Mouse (Mus musculus): Measurements from ENCODE around the gene Slc25a26. TPM values are rescaled to one million over a fixed set of nuclear protein-coding genes. Genes with fewer than 3 reads are reported as not detected.
"Not testable (repeated sequence)": the region's sequence is repeated elsewhere in the genome, so short reads cannot be mapped to it uniquely, and the experiment has no call there.

The Slc25a26 gene
- total RNA-seq, 2 experiments from 2014 or later = 12.2 to 15.6 TPM

GRCm38 (mm10) chr6:94550851-94551250, 50.7 kb downstream of the Slc25a26 start:
- DNase-seq (ENCODE audit: low spot score in 2 of 2) = no peak

DNA sequence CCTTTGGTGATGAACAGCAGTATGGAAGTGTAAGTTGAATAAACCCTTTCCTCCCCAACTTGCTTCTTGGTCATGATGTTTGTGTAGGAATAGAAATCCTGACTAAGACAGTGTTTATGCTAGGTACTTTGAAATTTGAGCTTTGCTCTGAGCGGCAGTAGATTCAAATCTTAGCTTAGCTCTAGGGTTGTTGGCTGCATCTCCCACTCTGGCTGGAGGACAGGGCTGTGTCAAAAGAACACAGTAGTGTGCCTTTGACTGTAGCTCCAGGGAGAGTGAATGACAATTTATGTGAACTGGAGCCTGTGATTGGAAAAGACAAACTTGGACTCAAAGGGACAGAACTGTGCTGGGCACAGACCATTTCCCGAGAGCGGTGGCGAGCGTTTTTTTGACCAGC, 53.0 kb downstream of the Slc25a26 start:
- DNase-seq (ENCODE audit: low spot score in 2 of 2) = no peak

DNA sequence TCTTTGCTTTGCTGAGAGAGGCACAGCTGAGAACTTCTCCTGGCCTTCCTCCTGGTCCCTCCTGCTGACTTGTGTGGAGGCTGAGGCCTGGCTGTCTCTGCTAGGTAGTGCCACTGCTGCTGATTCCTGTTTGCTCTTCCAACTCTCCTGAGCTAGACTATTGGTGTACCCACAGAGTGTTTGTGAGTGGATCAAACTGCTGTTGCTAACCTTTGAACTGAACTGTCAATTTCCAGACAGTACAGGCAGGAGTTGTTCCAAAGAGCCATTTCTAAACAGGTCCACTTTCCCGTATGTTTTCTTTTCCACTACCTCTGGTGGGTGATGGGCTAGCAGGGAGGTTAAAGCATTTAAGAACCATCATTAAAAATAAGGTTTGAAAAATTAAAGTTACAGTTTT, 58.5 kb downstream of the Slc25a26 start:
- DNase-seq (ENCODE audit: low spot score in 2 of 2) = not testable (repeated sequence)

- DNase-seq (ENCODE audit: low spot score in 2 of 2) = no peak
These were observed 60.8 kb downstream of the Slc25a26 start for GRCm38 (mm10) chr6:94560896-94561295.

DNA sequence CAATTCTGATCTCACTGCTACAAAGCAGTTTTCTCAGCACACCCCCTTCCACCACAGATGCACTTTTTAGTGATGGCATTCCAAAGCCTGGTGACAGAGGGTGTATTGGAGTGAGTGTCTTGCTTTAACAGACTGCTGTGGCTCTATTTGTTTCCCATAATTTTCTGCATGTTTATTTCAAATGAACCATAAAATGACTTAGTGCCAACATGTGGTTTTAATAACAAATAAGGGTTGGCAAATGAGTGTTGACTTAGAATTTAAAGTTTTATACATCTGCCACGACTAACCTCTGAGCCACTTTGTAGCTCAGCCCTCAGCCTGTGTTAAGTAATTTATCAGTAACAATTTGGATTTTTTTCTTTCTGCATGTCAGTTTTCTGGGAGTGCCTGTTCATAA, 61.2 kb downstream of the Slc25a26 start:
- peak in 1 of 2 experiments; percentile 1 for DNase-seq (ENCODE audit: low spot score in 2 of 2)

DNA sequence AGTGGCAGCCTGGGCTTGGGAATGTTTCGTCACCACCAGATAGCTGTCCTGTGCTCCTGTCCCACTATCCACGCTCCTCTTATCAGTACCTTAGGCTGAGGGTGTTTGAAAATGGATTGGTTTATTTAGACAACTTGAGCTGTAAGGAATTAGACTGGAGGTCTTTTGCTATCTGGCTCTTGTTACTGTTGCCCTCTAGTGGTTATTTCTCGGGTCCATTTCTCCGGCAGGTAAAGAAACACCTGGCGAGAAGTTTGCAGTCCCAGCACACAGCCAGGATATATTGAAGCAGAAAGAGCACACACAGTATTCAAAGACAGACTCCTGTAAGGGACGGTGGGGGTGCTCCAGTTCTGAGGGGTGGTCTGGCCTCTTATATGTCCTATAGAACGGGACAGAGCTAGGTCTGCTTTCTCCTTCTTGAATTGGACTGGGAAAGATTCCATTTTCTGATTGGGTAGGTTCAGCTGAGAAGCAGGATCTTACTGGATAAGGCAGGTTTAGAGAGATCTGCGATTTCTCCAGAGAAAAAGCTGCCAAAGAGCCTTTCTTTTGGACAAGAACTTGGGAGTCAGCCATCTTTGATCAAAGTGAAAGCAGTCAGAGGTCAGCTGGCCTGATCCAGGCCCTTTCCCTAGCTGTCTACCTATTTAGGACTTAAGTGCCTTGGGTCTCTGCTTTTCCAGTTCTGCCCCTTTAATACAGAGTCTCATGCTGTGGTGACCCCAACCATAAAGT, 63.2 kb downstream of the Slc25a26 start:
- DNase-seq (ENCODE audit: low spot score in 2 of 2) = no peak

DNA sequence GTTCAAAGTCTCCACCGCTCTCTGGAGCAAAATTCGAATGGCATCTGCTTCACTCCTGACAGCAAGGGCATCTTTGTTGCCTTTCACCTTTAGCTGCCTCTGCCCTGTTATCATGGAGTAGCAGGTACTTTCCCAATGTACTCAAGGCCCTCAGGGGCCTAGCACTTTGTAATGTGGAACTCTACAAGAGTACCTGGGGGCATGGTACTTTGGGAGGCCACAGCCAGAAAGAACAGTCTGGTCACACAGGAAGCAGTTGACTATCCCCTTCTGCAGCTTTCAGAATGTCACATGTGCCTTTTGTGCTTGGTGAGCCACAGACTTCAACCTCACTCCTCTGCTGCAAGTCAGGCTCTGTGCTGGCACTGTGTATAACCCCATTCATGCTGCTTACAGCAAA, 65.6 kb downstream of the Slc25a26 start:
- no peak for DNase-seq (ENCODE audit: low spot score in 2 of 2)

DNA sequence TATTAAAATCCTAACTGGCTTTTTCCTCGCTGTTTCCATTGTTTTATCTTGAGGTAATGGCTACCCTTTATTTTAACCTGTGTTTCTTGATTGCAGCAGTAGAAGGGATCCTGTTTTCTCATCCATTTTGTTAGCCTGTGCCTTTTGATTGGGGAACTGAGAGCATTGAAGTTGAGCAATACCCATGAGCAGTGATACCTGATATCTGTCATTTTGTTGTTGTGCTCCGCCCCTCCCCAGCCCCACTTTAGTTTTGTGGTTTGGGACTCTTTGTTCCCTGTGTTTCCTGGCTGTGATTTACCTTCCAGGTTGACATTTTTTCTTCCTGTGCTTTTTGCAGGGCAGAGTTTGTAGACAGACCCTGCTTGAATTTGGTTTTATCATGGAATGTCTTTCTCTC, 67.9 kb downstream of the Slc25a26 start:
- DNase-seq (ENCODE audit: low spot score in 2 of 2) = no peak

- no peak for DNase-seq (ENCODE audit: low spot score in 2 of 2)
These were observed 75.5 kb downstream of the Slc25a26 start for GRCm38 (mm10) chr6:94575526-94576166.

GRCm38 (mm10) chr6:94577991-94578390, 77.9 kb downstream of the Slc25a26 start:
- no peak for DNase-seq (ENCODE audit: low spot score in 2 of 2)

DNA sequence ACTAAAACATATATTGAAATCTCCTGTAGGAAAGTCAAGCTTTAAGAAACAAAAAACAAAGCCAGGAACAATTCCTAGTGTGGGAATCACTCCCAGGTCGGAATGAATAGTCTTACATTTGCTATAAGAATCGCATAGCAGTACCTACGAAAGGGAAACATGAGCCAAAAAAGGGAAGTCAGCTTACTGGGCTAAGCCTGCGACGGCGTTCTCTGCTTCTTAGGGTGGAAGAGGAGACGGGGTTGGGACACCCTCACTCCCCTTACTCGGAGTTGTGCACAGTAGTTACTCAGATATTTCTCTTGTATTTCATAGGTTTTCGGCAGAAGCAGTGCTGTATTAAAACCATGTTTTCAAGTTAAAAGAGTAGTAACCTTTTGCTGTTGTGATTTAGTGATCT, 81.9 kb downstream of the Slc25a26 start:
- DNase-seq (ENCODE audit: low spot score in 2 of 2) = no peak

DNA sequence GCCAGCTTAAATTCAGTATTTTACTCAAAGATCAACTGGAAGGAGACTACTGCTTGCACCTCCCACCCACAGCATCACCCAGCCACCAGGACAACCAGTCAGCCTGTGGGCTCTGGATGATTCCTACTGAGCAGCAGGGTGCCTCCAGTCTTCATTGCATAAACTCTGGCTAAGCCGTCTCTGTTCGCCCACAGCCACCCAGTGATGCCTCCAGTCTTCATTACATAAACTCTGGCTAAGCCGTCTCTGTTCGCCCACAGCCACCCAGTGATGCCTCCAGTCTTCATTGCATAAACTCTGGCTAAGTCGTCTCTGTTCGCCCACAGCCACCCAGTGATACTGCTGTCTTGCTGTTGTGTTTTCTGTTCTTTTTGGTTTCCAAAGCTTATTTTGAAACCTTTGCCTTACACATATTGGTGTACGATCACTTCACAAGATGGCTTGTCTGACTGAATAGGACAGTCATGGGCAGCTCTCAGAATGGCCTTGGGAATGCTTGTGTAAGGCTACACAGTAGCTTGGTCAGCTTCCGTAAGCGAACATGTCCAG, 84.1 kb downstream of the Slc25a26 start:
- DNase-seq (ENCODE audit: low spot score in 2 of 2) = peak in 1 of 2 experiments; percentile 5

DNA sequence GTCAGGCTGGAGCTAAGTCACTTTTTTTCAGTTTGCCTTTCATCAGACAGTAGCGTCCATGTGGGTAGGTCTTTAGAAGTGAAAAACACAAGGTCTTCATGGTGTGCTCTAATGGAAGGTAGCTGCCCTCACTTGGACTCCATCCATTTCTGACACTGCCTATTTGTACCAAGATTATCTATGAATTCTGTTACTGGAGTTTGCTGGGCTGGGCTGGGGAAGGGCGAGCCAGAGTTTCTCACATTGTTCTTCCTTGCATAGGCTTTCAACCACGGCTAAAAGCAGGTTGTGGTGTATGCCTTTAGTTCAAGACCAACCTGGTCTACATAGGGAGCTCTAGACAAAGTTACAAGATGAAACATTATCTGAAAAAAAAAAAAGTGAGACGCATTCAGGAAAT, 84.8 kb downstream of the Slc25a26 start:
- no peak for DNase-seq (ENCODE audit: low spot score in 2 of 2)

- DNase-seq (ENCODE audit: low spot score in 2 of 2) = no peak
These were observed 88.2 kb downstream of the Slc25a26 start for GRCm38 (mm10) chr6:94588365-94588764.

DNA sequence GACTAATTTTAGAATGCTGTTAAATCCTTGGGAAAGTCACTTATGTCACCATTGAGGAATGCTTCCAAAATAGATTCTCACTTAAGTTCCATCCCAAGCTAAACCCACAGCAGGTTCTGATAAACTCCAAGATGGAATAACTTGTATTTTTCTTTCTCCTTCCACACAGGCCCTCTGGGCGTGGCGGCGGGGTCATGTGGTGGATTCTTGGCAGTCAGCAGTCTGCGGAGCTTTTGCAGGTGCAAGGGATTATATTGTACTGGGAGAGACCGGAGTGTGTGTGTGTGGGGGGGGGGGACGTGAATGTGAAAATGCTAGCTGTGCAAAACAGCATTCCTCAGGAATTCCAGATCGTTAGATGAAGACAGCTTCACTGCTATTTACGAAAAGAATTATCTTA, 92.1 kb downstream of the Slc25a26 start:
- DNase-seq (ENCODE audit: low spot score in 2 of 2) = no peak

DNA sequence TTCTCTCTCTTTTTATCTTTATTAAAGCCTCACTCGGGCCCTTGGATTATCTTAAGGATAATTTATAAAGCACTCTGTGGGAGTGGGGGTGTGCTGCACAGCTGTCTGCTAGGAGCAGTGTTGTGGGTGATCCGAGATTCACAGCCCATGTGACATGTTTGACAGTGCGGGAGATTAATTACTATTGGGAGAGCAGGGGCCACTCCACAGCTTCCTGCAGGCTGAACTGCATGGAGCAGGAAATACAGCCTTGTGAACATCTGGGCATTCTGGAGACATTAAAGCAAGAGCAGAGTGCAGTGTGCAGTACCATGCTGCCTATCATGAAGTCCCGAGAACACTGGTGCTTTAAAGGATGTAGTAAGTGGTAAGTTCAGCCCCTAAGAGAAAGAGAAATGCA, 92.6 kb downstream of the Slc25a26 start:
- no peak for DNase-seq (ENCODE audit: low spot score in 2 of 2)

DNA sequence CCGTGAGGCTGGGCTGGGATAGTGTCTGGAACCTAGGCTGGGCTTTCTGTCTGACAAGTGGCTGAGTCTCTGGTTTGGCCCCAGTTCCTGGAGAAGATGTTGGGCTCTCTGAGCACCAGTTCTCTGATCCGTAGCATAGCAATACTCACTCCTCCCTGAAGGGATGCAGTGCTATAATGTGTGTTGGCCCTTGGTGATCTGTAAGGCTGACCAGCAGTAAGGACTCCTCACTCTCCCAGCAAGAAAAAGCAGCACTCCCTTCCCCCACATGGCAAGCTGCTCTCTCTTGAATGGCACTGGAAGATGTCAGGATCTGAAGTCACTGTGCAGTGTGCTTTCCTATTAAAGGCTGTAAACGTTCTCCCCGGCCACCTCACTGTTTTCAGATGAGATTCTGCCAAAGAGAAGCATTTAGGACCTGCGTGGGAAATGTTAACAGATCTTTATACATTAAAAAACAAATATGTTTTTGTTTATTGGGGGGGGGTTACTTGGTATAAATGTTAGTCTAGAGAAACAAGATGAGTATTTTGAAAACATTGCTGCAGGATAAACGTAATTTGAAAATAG, 94.0 kb downstream of the Slc25a26 start:
- DNase-seq (ENCODE audit: low spot score in 2 of 2) = peak; percentile 2 to 10

DNA sequence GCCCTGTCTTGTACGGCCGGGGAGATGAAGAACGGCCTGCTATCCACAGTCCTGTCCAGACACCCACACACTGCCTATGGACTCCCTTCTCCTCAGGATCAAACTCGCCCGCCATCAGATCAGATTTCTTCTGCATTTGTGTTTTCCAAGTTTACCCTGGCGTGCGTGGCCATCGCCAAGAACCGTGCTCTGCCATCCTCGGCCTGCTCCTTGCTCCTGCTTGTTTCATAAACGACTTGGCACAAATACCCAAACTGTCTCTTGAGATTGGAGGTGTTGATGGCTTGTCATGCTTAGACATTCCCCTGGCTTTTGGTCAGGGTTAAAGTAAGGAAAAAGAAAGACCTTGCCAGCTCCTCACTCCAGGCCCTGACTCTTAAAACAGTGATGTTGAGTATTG, 94.6 kb downstream of the Slc25a26 start:
- peak; percentile 2 to 7 for DNase-seq (ENCODE audit: low spot score in 2 of 2)

DNA sequence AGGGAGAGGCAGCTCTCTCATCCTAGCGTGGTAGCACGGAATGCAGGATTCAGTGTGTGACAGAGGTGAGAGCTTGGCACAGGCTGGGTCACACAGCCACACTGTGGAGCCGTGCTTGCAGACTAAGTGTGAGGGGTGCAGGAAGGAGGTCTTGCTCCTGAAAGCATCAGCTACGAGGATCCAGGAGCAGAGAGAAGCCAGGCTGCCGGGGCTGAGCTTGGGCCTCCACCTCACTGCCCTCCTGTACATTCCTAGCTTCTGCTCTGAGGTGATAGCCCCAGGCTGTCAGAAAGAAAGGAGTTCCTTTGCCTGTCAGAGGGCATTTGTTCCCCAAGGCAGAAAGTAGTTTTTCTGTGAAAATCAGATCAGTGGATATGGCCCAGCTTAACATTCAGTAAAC, 95.1 kb downstream of the Slc25a26 start:
- DNase-seq (ENCODE audit: low spot score in 2 of 2) = peak in 1 of 2 experiments; percentile 6

GRCm38 (mm10) chr6:94596051-94596760, 96.1 kb downstream of the Slc25a26 start:
- no peak for DNase-seq (ENCODE audit: low spot score in 2 of 2)

- no peak for DNase-seq (ENCODE audit: low spot score in 2 of 2)
These were observed 96.8 kb downstream of the Slc25a26 start for GRCm38 (mm10) chr6:94596761-94597485.

Data from layer of hippocampus, postnatal 10 days (tissue).